Mouse (Mus musculus): ENCODE data around the gene Mrpl37.

Gene Mrpl37

GRCm38 (mm10) chr4:107064394-107065098 is 2.1 kb downstream of the Mrpl37 start:
- DNase-seq: no peak

GRCm38 (mm10) chr4:107063214-107063613 is 3.5 kb downstream of the Mrpl37 start:
- no peak for DNase-seq

GRCm38 (mm10) chr4:107061560-107061959 is 5.1 kb downstream of the Mrpl37 start:
- no peak for DNase-seq

- DNase-seq: peak; percentile 44
Observed at GRCm38 (mm10) chr4:107058781-107059180, 7.9 kb downstream of the Mrpl37 start.

GRCm38 (mm10) chr4:107058346-107058745 is 8.3 kb downstream of the Mrpl37 start:
- DNase-seq: no peak

GRCm38 (mm10) chr4:107056088-107056487 is 10.6 kb downstream of the Mrpl37 start:
- no peak for DNase-seq

- DNase-seq: no peak
Observed at GRCm38 (mm10) chr4:107052962-107053553, 13.6 kb downstream of the Mrpl37 start.

GRCm38 (mm10) chr4:107051889-107052288 is 14.8 kb downstream of the Mrpl37 start:
- DNase-seq: no peak

- peak; percentile 27 for DNase-seq
Observed at GRCm38 (mm10) chr4:107048568-107049162, 18.0 kb downstream of the Mrpl37 start.

GRCm38 (mm10) chr4:107047806-107048205 is 18.9 kb downstream of the Mrpl37 start:
- no peak for DNase-seq

GRCm38 (mm10) chr4:107045188-107045587 is 21.5 kb downstream of the Mrpl37 start:
- DNase-seq: no peak

- DNase-seq: no peak
Observed at GRCm38 (mm10) chr4:107042304-107042703, 24.4 kb downstream of the Mrpl37 start.

- DNase-seq: no peak
Observed at GRCm38 (mm10) chr4:107039270-107039669, 27.4 kb downstream of the Mrpl37 start.

GRCm38 (mm10) chr4:107038303-107038702 is 28.4 kb downstream of the Mrpl37 start:
- DNase-seq: no peak

GRCm38 (mm10) chr4:107036985-107037384 is 29.7 kb downstream of the Mrpl37 start:
- DNase-seq: no peak

GRCm38 (mm10) chr4:107035689-107036088 is 31.0 kb downstream of the Mrpl37 start:
- DNase-seq: no peak

- DNase-seq: no peak
Observed at GRCm38 (mm10) chr4:107026451-107026850, 40.2 kb downstream of the Mrpl37 start.

GRCm38 (mm10) chr4:107025369-107025768 is 41.3 kb downstream of the Mrpl37 start:
- no peak for DNase-seq

- DNase-seq: no peak
Observed at GRCm38 (mm10) chr4:107024899-107025298, 41.8 kb downstream of the Mrpl37 start.

GRCm38 (mm10) chr4:107021464-107021863 is 45.2 kb downstream of the Mrpl37 start:
- DNase-seq: no peak

- no peak for DNase-seq
Observed at GRCm38 (mm10) chr4:107020287-107021000, 46.2 kb downstream of the Mrpl37 start.

- DNase-seq: peak; percentile 46
Observed at GRCm38 (mm10) chr4:107019027-107019426, 47.6 kb downstream of the Mrpl37 start.

GRCm38 (mm10) chr4:107018521-107018920 is 48.1 kb downstream of the Mrpl37 start:
- peak; percentile 29 for DNase-seq

GRCm38 (mm10) chr4:107017257-107017656 is 49.4 kb downstream of the Mrpl37 start:
- no peak for DNase-seq
